Mouse (Mus musculus): ENCODE measurements around the gene Ggnbp2.

GRCm38 (mm10) chr11:84919951-84920350 lies 49.3 kb upstream of the Ggnbp2 start:
- TF ChIP-seq CTCF (IDR thresholded peaks at IDR 0.05; ENCODE audit: borderline replicate concordance, control insufficient read depth, extremely low read depth, insufficient read depth, low read length, poor library complexity) (no peak), POLR2A (IDR thresholded peaks at IDR 0.05; ENCODE audit: control insufficient read depth, extremely low read depth, insufficient read depth, low read length, poor library complexity) (no peak)
